Mouse (Mus musculus) cerebellum, adult 11 months (tissue): ENCODE measurements around the gene Krt84.
"Not testable (repeated sequence)": the region's sequence is repeated elsewhere in the genome, so short reads cannot be mapped to it uniquely, and the experiment has no call there.

Experiments
- DNase-seq: peaks from one replicate; pipeline ENCODE4 v3.0.0; 2022

Gene Krt84

GRCm38 (mm10) chr15:101532720-101533119 is at the start of gene Krt84:
Gene Krt84, minus strand, starts transcription at chr15:101532820.
- no peak for DNase-seq

GRCm38 (mm10) chr15:101581701-101582100 is 49.1 kb upstream of the Krt84 start:
- DNase-seq, result no peak

- no peak for DNase-seq
Measured at GRCm38 (mm10) chr15:101575506-101575905, 42.9 kb upstream of the Krt84 start.

- DNase-seq, result no peak
Measured at GRCm38 (mm10) chr15:101573796-101574345, 41.3 kb upstream of the Krt84 start, which contains the start of gene Krt75. Gene Krt75, minus strand, starts transcription at chr15:101573904.

- DNase-seq, result no peak
Measured at GRCm38 (mm10) chr15:101567780-101568179, 35.2 kb upstream of the Krt84 start.

GRCm38 (mm10) chr15:101562850-101563249 is 30.2 kb upstream of the Krt84 start, which contains the start of gene Krt90:
Gene Krt90, minus strand, starts transcription at chr15:101562950.
- no peak for DNase-seq

GRCm38 (mm10) chr15:101558034-101558646 is 25.5 kb upstream of the Krt84 start:
- no peak for DNase-seq

- no peak for DNase-seq
Measured at GRCm38 (mm10) chr15:101553169-101553568, 20.5 kb upstream of the Krt84 start.

- DNase-seq, result no peak
Measured at GRCm38 (mm10) chr15:101552188-101552587, 19.6 kb upstream of the Krt84 start.

- no peak for DNase-seq
Measured at GRCm38 (mm10) chr15:101550567-101550966, 17.9 kb upstream of the Krt84 start, which contains the start of gene Krt82. Gene Krt82, minus strand, starts transcription at chr15:101550667.

- DNase-seq, result no peak
Measured at GRCm38 (mm10) chr15:101544478-101544877, 11.9 kb upstream of the Krt84 start.

- no peak for DNase-seq
Measured at GRCm38 (mm10) chr15:101542543-101542942, 9.9 kb upstream of the Krt84 start.

GRCm38 (mm10) chr15:101538580-101538900 is 5.9 kb upstream of the Krt84 start:
- no peak for DNase-seq

- no peak for DNase-seq
Measured at GRCm38 (mm10) chr15:101537864-101538579, 5.4 kb upstream of the Krt84 start.

- DNase-seq, result no peak
Measured at GRCm38 (mm10) chr15:101536054-101536850, 3.6 kb upstream of the Krt84 start.

- no peak for DNase-seq
Measured at GRCm38 (mm10) chr15:101522556-101523232, 9.9 kb downstream of the Krt84 start.

- peak; percentile 40 for DNase-seq
Measured at GRCm38 (mm10) chr15:101519792-101520191, 12.8 kb downstream of the Krt84 start.

- DNase-seq, result not testable (repeated sequence)
Measured at GRCm38 (mm10) chr15:101517161-101517560, 15.5 kb downstream of the Krt84 start, which contains the start of gene Gm49425. Gene Gm49425, minus strand, starts transcription at chr15:101517261.

GRCm38 (mm10) chr15:101508247-101508646 is 24.4 kb downstream of the Krt84 start:
- DNase-seq, result no peak

- no peak for DNase-seq
Measured at GRCm38 (mm10) chr15:101506896-101507758, 25.5 kb downstream of the Krt84 start.

- no peak for DNase-seq
Measured at GRCm38 (mm10) chr15:101497181-101497580, 35.4 kb downstream of the Krt84 start.

- DNase-seq, result no peak
Measured at GRCm38 (mm10) chr15:101495266-101495665, 37.4 kb downstream of the Krt84 start.
